ENCODE assay signal across 24 mouse cellular contexts in genomic region chr13:98453146-98453545, GRCm38 (mm10). TPM values are rescaled to one million over a fixed set of nuclear protein-coding genes. Genes with fewer than 3 reads are reported as not detected.
DNase-seq lines count a peak whose midpoint lies in the region.
"Had no signal": no experiment of that assay in that cellular context is flagged by ENCODE, and none has a peak within 500 bp of the region (broad histone marks: within the 10 kb centered on the region; RNA-seq: fewer than 3 reads in every experiment).

No protein-coding gene starts in this region.

- intact Hi-C loops in heart, postnatal 36 days (cut with DNase I) = no loop called here

- H3K4me1 ChIP-seq in heart, embryonic 10.5 days = no peaks in the 10 kb centered on the region
- H3K4me1 ChIP-seq: heart, embryonic 13.5 days; hindbrain, embryonic 10.5 days; hindbrain, embryonic 13.5 days; intestine, embryonic 15.5 days had no signal

- no peaks in the 10 kb centered on the region for H3K27me3 ChIP-seq in heart, embryonic 10.5 days (ENCODE audit: insufficient read depth, poor library complexity, severe bottlenecking)
- H3K27me3 ChIP-seq: CH12.LX; heart, embryonic 13.5 days; hindbrain, embryonic 13.5 days; intestine, embryonic 15.5 days had no signal

- peak; percentile 50 for DNase-seq in heart, embryonic 10.5 days (ENCODE audit: low spot score)
- DNase-seq in heart, postnatal 36 days = no peak
- DNase-seq in 3T3-L1 (ENCODE audit: low read depth, low spot score) (peak; percentile 73), NIH3T3 (ENCODE audit: low read depth) (peak; percentile 60)
- no peak for DNase-seq in left cerebral cortex, adult 9 months (ENCODE audit: low spot score in 2 of 2)
- DNase-seq in thymus, postnatal 4 days = no peak
- no peak for DNase-seq in spleen, adult 12 weeks (ENCODE audit: low spot score)
- DNase-seq: adrenal gland, adult 8-10 months; adrenal gland, postnatal 25 days; cerebellum, adult 11-12 months; cerebellum, adult 8-10 months; cerebellum, postnatal 10 days; forebrain, postnatal 0 days; gastrocnemius, adult 2 months; gastrocnemius, postnatal 14 days; heart, adult 18-20 months had no signal

- 74% methylated on average over 4 of the region's 4 CpGs for WGBS in heart, embryonic 10.5 days

- no peak overlapping the region for H3K4me3 ChIP-seq in heart, embryonic 10.5 days
- H3K4me3 ChIP-seq: gastrocnemius, adult 2 months; heart, embryonic 13.5 days; hindbrain, embryonic 10.5 days; hindbrain, embryonic 13.5 days; intestine, embryonic 15.5 days had no signal

- H3K36me3 ChIP-seq in heart, embryonic 10.5 days = no peaks in the 10 kb centered on the region
- H3K36me3 ChIP-seq: G1E; heart, embryonic 13.5 days; hindbrain, embryonic 10.5 days; hindbrain, embryonic 13.5 days; intestine, embryonic 15.5 days had no signal

- no peak overlapping the region for H3K27ac ChIP-seq in heart, embryonic 10.5 days
- H3K27ac ChIP-seq: gastrocnemius, adult 2 months; heart, embryonic 13.5 days; hindbrain, embryonic 10.5 days; hindbrain, embryonic 13.5 days; intestine, embryonic 15.5 days had no signal

- H3K9me3 ChIP-seq in heart, embryonic 10.5 days = no peaks in the 10 kb centered on the region
- H3K9me3 ChIP-seq: intestine, embryonic 15.5 days had no signal

RNA-seq across cellular contexts. Expression of gene Gm10320, which starts 38.7 kb away (rescaled TPM):
- polyA plus RNA-seq in heart, embryonic 10.5 days (2016; fragmentation: Nextera tagmentation; extraction: Ambion mirVana) = 0.48 and 0.82 TPM in 2 replicates
- total RNA-seq in heart, postnatal 36 days (2021) = not detected
- total RNA-seq: adrenal gland, postnatal 25 days; forebrain, postnatal 0 days; gastrocnemius, adult 2 months; gastrocnemius, postnatal 14 days; gastrocnemius, postnatal 4 days; heart, adult 18-20 months; heart, postnatal 25 days had no signal

Comparison
In these comparisons a context has a peak if more than half of its experiments do, and no peak if none do; other contexts are left out.
1. DNase-seq: peak in heart, embryonic 10.5 days (single experiment), 3T3-L1 (single experiment) and NIH3T3 (single experiment); none in heart, postnatal 36 days (0 of 2), left cerebral cortex, adult 9 months (0 of 2), thymus, postnatal 4 days (single experiment) and spleen, adult 12 weeks (single experiment).